Mouse (Mus musculus): Measurements from ENCODE around the gene Cog2. TPM values are rescaled to one million over a fixed set of nuclear protein-coding genes. Genes with fewer than 3 reads are reported as not detected.

The Cog2 gene
- total RNA-seq, 2 experiments from 2014 or later: 34.7 to 38.7 TPM

DNA sequence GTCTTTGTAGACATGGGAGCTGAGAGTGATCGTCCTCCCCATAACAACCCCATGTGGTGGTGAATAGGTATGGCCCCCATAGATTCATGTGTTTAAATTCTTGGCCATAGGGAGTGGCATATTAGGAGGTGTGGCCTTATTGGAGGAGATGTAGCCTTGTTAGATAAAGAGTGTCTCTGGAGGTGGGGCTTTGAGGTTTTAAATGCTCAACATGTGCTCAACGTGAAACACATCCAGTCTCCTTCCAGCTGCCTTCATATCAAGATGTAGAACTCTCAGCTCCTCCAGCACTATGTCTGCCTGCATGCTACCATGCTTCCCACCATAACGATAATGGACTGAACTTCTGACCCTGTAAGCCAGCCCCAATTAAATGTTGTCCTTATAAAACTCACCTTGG, 4.5 kb upstream of the Cog2 start:
- DNase-seq (ENCODE audit: low spot score in 2 of 2): no peak

DNA sequence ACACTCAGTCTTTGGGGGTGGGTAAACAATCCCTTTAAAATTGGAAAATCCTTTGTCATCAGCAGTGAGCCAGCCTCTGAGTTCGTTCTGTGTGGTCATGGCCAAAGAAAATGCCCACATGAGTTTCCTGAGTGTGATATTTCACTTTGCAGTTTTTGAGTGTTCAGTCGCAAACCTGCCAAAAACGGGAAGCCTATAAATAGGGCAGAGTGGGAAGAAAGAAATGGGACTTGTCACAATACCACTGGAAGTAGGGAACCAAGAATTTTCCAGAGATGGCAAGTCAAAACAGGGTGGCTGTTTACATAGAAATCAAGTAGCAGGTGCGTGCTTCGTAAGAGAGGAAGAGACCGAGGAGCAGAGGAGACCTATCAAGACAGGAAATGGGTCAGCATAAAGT, 4.0 kb upstream of the Cog2 start:
- DNase-seq (ENCODE audit: low spot score in 2 of 2): no peak

DNA sequence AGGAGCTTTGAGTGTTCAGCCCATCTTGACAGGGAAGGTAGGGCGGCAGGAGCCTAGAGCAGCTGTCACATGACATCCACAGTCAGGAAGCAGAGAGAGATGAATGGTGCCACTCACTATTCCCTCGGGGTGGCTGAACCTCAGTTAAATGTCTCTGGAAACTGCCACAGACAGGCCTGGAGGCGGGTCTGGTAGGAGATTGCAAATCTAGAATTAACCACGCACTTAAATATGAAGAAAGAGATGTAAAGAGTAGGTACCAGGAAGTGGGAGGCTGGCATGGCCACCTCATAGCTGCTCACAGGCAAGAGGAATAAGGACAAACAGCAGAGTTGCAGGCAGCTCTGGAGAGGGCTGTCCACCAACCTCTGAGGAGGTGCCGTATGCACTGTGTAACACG, 3.4 kb upstream of the Cog2 start:
- no peak for DNase-seq (ENCODE audit: low spot score in 2 of 2)

DNA sequence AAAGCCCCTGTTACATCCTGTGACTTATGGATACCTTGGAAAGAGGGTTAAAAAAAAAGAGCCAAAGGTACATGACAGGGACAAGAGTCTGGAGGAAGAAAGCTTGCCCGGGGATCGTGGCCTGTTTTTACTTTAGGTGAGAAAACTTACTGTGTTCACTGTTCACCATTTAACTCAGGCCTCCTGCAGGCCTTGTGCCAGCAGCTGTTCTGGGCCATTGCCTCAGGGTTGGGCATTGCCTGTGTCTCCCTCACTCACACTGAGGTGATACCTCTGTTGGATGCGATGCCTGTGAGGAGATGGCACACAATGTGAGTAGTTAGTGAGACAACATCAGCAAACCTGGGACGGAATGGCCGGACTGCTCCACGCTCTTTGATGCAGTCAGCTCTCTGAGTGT, 1.4 kb downstream of the Cog2 start:
- no peak for DNase-seq (ENCODE audit: low spot score in 2 of 2)

DNA sequence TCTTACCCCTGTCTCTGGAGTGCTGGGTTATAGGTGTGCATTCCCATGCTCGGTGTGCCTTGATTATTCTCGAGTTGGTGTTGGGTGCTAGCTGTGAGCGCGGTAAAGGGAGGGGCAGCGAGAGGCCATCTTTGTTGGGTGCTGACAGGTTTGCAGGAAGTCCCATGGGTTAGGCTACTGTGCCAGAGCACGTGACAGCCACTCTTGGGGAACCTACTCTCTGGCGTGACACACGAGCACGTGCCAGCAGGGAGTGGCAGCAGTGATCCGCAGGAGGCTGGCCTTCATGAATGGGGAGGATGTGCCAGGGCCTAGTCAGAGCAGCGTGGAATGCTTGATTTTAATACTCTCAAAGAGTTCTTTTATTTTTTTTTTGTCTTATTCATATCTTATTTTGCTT, 5.7 kb downstream of the Cog2 start:
- no peak for DNase-seq (ENCODE audit: low spot score in 2 of 2)

DNA sequence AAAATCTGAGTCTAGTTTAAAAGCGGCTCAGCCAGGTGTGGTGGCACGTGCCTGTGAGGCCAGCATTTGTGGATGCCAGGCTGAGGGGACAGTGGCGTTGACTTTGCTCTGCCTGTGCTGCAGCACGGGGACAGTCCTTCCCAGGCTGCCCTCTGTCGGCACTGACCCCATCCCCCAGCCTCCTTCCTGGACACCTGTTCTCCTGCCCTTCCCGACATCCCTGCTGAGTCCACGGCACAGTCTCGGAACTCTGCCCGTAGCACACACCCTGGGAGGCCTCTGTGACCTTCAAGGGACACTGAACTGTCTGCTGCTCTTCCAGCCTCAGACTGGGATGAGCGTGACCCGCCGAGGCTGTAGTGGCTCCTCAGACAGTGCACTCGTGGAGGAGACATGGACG, 9.5 kb downstream of the Cog2 start:
- no peak for DNase-seq (ENCODE audit: low spot score in 2 of 2)

DNA sequence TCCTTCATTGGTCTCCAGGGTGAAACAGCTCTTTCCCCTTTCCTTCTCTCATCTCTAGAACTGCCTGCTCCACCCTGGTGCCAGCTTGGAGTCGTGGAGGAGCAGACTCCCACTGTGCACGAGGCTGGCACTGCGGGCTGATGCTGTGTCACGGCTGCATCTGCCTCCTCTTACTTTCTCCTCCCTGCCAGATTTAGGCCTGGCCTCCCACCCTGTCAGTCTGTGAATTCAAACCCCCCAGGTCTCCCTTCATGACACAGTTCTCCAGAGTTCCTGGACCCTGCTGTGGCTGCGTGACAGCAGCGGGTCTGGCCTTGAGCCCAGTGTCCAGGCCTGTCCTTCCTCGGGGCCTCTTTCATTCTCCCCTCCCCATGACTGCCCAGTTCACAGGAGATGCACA, 10.0 kb downstream of the Cog2 start:
- DNase-seq (ENCODE audit: low spot score in 2 of 2): no peak

DNA sequence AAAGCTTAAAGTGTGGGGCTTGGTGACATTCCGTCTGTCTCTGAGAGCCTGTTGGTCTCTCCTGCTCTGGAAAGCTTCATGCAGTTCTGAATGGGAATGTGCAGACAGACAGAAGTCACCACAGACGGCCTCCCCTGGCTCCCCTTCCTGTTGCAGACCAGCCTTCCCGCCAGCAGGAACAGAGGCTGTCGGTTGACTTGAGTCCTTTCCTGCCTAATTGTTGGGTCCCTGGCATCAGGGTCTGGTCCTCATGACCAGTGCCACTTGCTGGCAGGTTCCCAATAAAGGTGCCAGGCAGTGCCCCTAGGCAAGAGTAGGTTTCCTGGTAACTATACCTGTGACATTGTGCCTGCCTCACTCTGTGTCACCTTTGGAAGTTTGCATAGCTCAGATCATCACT, 10.4 kb downstream of the Cog2 start:
- no peak for DNase-seq (ENCODE audit: low spot score in 2 of 2)

DNA sequence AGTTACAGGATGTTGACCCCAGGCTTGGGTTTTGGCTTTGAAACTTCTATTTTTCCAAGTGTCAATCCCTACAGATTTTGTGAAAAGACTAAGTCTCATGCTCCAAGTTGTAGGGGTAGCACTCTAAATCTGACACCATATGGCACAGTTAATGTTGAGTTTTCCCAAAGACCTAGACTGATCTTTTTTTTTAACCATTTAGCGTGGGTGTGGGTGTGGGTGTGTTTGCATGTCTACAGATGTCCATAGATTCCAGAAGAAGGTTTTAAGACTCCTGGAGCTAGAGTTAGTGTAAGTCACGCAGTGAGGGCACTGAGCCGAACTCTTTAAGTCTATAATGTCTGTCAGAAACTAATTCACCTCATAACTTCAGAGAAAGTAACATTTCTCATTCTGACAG, 12.1 kb downstream of the Cog2 start:
- DNase-seq (ENCODE audit: low spot score in 2 of 2): no peak

DNA sequence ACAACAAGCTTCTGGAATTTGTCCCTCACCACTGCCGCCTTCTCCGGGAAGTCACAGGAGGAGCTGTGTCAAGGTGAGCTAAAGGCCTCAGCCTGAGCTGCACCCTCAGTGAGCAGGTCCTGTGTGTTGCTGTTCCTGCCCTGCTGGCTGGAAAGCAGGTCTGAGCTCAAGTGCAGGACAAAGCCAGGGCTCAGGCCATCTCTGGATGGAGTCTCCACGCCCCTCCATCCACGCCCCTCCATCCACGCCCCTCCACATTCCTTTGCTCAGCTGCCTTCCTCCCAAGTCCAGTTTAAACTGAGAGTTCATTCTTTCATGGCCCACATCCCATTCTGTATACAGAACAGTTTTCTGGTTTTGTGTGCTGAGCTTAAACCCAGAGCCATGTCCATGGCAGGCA, 14.9 kb downstream of the Cog2 start:
- no peak for DNase-seq (ENCODE audit: low spot score in 2 of 2)

DNA sequence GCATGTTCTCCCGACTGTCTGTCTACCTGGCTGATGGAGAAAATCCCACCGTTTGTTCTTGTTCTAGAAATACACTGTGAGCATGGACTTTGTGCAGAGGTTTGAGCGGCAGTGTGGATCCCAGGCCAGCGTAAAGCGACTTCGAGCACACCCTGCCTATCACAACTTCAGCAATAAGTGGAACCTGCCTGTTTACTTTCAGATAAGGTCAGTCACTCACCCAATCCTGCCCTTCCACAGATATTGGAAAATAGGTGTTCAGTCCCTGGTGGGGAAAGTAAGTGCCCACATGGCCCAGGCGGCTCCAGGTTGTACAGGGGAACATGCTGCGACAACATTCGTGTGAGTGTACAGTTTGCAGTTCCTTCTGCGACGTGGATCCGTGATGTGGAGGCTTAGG, 20.3 kb downstream of the Cog2 start:
- DNase-seq (ENCODE audit: low spot score in 2 of 2): no peak

DNA sequence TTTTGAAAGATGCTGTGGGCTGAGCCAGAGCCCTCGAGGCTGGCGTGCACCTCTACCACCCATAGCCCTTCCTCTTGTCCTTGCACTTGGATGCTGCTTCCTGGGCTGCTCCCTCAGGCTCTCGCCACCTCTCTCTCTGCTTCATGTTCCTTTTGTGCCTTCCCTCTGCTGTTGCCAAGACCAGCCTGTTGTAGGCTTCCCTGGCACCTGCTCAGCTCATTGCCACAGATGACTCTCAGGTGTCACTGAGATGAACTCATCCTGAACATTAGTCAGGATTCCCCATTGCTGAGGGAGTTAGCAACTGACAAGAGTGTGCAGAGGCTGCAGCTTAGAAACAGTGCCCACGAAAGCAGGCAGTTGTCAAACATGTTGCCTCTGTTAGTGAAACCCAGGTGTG, 21.4 kb downstream of the Cog2 start:
- DNase-seq (ENCODE audit: low spot score in 2 of 2): no peak

DNA sequence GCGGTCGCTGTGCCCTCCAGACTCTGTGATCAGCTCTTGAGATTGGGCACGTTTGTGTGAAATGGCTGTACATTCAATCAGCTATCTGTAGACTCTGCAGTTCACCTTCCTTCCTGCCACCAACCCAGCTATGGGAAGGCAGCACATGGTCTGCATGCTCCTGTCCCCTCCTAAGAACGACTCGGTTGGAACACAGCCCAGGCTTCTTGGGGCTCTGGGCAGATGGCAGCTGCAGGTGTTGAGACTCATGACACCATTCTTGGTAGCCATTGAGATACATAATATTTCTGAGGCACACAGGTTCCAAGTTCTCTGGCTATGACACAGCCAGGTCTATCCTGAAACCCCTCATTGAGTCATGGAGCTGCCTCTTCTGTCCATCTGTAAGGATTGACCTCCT, 22.7 kb downstream of the Cog2 start:
- DNase-seq (ENCODE audit: low spot score in 2 of 2): no peak

DNA sequence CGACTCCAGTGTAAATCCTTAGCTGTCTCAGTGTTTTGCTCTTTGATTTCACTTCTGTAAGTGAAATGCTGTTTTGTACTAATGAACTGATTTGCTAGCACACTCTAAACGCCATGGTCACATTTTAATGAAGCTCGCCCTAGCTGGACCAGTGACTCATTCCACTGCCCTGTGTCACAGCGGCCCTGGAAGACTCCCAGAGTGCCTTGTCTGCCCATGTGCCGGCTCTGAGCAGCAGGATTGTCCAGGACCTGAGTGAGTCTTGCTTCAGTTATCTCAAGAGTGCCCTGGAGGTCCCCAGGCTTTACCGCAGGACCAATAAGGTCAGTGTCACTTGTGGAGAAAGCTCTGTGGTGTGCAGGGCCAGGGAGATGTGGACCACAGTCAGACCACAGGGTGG, 25.8 kb downstream of the Cog2 start:
- no peak for DNase-seq (ENCODE audit: low spot score in 2 of 2)

DNA sequence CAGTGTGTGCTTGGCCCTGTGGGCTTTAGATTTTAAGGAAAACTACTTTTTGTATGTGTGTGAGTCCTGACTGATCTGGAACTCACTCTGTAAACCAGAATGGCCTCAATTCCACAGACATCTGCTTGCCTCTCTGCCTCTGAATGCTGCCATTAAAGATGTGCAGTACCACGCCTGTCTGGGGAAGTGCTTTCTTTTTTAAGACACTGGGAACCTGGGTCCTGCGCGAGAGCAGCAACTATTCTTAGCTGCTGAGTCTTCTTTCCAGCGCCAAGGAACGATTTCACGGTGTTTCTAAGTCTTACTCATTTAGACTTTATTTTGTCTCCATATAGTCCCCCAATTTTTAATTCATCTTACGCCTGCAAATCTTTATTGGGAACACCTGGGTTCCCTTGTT, 26.2 kb downstream of the Cog2 start:
- no peak for DNase-seq (ENCODE audit: low spot score in 2 of 2)

DNA sequence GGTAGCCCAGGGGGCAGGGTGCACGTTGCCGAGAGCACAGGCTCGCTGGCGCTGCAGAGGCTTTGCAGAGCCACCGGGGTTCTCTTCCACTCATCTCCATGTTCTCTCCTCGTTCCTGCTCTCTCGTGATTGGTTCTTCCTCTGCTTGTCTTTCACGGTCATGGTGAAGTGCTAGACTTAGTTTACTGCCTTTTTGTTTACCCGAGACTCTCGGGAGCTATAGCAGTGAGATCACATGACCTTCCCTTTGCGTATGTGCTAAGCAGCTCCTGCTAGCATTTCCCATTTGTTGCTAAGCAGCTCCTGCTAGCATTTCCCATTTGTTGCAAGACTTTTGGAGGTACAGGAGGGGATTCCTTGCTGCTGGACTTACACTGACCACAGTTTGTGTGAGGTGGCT, 26.7 kb downstream of the Cog2 start:
- no peak for DNase-seq (ENCODE audit: low spot score in 2 of 2)

DNA sequence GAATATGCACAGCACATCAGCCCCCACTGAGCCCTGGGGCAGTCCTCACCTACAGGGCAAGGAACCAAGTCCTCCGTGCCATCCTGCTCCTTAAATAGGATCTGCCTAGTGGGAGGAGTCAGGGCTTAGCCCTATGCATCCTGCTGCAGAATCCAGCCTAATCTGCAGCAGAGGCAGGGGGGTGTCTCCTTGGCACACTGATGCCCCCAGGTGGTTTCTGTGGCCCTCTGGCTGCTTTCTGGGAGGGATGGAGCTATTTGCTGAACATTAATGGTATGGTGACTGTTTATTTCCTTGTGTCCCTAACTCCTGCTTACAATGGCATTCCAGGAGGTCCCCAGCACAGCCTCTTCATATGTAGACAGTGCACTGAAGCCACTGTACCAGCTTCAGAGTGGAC, 27.6 kb downstream of the Cog2 start:
- no peak for DNase-seq (ENCODE audit: low spot score in 2 of 2)

DNA sequence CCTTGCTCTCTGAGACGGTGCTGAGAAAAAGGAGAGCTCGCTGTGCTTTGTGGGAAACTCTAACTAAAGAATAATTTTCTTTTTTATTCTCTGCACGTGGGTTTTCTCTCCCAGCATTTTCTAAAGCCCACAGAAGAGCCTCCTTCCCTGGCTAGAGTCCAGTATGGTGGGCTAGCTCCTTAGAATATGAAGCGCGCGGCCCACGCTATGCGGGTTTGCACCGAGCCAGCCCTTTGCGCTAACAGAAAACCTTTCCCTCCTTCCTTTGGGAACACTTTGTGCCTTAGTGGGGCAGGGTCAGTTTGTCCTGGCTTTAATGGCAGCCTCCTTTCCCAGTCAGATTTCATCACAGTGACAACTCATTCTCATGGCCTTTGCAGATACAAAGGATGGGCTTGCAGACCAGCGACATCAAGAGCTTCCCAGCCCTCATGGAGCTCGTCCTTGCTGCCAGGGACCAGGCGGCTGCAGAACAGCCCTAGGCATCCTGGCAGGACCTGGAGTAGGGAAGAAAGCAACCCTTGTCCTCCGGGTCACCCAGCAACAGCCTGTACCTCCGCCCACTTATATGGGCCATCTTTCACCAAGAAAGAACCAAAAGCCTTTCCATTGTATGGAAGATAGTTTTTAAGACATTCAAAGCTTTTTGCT, 30.6 kb downstream of the Cog2 start:
- DNase-seq (ENCODE audit: low spot score in 2 of 2): peak; percentile 39 to 52

DNA sequence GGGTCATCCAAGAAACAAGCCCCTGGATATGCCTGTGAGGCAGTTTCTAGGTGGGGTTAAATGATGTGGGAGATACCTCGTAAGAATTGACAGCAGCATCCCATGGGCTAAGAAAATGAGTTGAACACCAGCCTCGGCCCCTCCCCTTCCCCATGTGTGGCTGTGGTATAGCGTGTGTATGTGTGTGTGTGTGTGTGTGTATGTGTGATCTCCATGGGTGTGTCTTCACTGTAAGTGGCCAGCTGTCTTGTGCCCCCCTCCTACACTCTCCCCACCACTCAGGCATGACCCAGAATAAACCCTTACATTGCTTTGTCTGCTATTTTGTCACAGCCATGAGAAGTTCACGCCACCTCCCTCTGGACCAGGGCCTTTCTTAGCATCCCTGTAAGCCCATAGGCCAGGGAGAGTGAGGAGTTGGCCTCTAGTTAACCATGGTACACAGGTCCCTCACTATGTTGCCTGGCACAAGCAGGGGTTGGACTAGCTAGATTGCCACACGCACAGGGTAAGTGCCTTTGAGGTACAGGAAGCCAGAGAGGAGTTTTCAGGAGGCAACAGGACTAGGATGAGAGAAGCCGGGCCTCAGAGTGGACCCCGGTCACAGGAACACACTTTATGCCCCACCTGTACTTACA, 34.7 kb downstream of the Cog2 start:
- DNase-seq (ENCODE audit: low spot score in 2 of 2): no peak

DNA sequence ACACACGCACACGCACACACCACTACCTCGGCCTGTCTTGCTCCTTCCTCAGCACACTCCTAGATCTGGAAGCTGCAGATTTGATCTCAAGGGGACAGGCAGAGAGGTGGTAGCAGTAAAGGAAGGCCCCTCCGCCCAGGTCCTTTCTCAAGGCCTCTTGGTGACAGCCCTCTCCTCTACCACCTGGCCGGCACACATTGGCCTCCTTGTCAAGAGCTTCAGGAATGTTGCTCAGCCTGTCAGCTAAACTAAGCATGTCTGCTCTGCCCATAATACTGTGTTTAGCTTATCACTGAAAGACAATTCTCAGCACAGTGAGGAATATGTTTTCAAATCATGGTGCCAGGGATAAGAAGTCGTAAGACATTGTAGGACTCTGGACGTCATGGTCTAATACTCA, 35.6 kb downstream of the Cog2 start:
- DNase-seq (ENCODE audit: low spot score in 2 of 2): no peak

DNA sequence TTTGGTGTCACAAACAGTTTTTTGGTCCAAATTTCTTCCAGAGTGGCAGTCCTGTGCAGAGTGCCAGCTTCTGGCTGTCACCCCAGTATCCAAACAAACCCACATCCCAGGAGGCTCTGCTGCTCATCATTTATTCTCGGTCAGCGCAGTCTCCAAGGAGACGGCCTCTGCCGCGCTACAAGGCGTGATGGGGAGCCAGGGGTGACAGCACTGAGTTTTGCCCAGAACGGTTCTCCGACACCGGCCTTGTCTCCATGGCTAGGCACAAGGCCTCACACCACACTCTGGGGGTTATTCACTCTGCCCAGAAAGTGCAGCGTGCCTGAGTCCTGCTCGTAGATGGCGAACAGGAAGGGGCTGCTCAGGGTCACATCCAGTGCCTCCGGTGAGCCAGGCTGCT, 36.1 kb downstream of the Cog2 start:
- DNase-seq (ENCODE audit: low spot score in 2 of 2): peak; percentile 72 to 79

DNA sequence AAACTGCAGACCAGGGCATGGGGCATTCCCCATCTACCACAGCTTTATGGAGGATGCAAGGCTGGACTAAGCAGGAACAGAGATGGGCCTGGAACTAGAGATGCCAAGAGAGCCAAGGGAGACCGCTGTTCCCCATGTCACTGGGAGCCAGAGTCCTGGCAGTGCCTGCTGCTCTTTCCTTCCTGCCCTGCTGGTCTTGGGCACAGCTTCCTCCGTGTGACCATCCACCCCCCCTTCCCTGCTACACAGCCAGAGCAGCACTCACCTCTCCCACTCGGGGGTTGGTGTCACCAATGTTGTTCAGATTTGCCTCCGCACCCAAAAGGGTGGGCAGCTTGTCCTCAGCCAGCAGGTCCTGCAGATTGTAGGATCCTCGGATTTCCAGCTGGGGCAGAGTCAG, 36.9 kb downstream of the Cog2 start:
- DNase-seq (ENCODE audit: low spot score in 2 of 2): no peak

DNA sequence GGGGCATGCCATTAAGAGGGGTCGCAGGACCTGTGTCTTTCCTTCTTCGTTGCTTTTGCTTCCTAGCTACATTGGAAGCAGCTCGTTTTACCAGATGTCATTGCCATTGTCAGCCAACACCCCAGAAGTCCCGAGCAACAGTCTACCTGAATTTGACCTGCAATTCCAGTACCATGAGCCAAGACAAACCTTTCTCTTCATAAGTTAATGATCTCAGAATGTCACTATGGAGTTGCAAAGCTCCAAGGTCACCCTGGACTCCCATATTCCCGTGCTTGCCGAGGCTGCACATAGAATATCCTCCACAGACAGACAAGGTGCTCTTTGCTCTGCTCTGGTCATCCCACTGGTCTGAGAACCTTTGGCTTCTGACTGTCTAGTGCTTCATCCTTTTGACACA, 46.6 kb downstream of the Cog2 start:
- DNase-seq (ENCODE audit: low spot score in 2 of 2): no peak

DNA sequence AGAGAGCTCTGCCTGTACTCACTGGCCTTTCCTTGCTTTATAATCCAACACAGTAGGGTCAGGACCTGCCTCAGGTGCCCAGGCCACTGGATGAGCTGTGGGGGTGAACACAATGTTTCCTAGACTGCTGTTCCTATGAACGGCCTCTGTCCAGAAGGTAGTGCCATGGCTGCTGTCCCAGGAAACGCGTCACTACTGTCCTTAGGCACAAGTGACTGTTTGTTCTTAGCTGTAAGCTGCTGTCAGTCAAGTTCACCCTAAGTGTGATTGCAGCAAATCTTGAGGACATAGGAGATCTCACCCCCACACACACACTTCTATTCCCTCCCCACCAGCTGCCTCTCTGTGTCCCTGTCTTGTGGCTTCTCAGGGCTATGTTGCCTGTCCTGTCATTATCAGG, 47.0 kb downstream of the Cog2 start:
- no peak for DNase-seq (ENCODE audit: low spot score in 2 of 2)
